Mouse (Mus musculus): ENCODE data around the gene Hist2h2aa2. TPM values are rescaled to one million over a fixed set of nuclear protein-coding genes. Genes with fewer than 3 reads are reported as not detected.
A peak's percentile ranks its signal among the peaks of the same experiment; 100 is the strongest.
"Not testable (repeated sequence)": the region's sequence is repeated elsewhere in the genome, so short reads cannot be mapped to it uniquely, and the experiment has no call there.

The Hist2h2aa2 gene
- polyA plus RNA-seq, 1 experiment: 162 TPM

DNA sequence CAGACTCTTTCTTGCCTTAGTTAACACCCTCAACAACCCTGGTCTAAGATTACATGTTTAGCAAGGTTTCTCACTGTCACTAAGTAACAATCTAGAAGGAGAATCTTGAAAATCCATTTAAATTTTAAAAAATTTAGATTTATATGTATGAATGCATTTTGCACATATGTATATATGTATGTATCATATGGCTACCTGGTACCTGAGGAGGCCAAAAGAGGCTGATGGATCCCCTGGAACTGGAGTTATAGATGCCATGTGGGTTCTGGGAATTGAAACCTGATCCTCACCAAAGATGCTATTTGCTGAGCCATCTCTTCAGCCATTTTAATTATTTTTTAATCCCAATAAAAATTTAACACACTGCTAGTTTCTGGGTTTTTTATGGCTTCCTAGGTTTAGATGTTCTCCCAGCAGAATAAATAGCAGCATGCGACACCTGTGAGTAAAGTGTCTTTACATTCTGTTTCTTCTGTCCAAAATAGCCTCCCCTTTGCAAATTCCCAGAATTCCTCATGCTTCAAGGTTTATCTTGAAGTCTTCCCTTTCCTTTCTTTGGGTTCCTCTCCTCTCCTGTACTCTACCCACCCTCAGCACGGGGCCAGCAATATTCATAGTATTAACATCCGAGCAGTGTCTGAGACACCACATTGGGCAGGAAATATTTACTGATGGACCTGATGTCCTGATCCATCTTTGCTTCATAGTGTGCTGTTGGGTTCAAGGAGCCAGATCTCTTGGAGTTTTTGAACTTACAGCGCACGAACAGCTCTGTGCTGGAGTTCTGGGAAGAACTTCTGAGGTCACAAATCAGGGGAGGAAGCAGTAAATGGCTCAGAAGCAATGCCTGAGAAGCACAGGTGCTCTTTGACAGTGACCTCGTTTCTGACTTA is 8.3 kb upstream of the Hist2h2aa2 start:
- no peak for TF ChIP-seq POLR2A (IDR thresholded peaks at IDR 0.05; ENCODE audit: low read depth, low read length)
- TF ChIP-seq CTCF (conservative IDR thresholded peaks at IDR 0.05; ENCODE audit: insufficient read depth, insufficient read length, low read depth, low read length): no peak
- no peak overlapping the region for H3K4me3 ChIP-seq (ENCODE audit: insufficient read depth, low read depth, low read length)
- H3K36me3 ChIP-seq (ENCODE audit: control insufficient read depth, insufficient read depth, low read length): no peaks in the 10 kb centered on the region
- WGBS: 66% methylated on average over 6 of the region's 6 CpGs
- DNase-seq: no peak
- H3K27me3 ChIP-seq (replicated peaks; ENCODE audit: control insufficient read depth, insufficient read depth, low read length): no peaks in the 10 kb centered on the region
- H3K27ac ChIP-seq (ENCODE audit: insufficient read depth, low read depth, low read length): no peak overlapping the region
- peaks cover 8% of the 10 kb centered on the region; the same call in 1 of the 2 replicates for H3K4me1 ChIP-seq (ENCODE audit: control insufficient read depth, insufficient read depth, low read length)

DNA sequence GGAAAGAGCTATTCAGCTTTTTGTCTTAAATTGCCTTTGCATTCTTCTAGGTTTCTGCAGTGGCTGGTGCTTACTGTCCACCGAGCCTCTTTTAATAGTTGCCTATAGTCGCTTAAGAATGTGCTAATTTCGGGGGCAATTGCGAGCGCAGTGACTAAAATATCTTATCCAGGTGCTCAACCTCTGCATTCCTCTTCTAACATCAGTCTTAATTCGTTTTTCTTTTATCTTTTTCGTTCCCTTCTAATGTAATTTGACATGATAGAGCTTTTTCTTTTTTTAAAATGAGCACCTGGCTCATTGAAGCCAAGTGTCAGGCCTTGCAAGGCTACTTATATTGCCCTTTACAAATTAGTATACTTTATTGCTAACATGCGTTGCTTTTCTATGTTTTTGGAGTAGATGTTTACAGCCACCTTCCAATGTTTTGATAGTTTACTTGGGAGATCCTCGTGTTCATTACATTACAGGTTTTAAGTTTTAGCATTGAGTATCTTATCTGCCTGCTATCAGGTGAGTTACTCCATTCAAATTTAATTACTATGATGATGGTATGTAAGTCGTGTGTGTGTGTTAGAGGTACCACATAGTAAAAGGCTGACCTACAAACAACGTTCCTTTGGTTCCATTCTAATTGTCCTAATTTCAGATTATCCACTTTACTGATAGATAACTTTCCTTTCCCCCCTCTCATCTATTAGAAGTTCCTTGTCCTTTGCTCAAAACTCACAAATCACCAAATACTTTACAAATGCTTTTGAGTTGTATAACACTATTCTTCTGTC is 7.5 kb upstream of the Hist2h2aa2 start:
- H3K27ac ChIP-seq (ENCODE audit: insufficient read depth, low read depth, low read length): no peak overlapping the region
- no peaks in the 10 kb centered on the region for H3K27me3 ChIP-seq (replicated peaks; ENCODE audit: control insufficient read depth, insufficient read depth, low read length)
- H3K4me1 ChIP-seq (ENCODE audit: control insufficient read depth, insufficient read depth, low read length): peaks cover 8% of the 10 kb centered on the region; the same call in 1 of the 2 replicates
- DNase-seq: no peak
- WGBS: 49% methylated on average over 11 of the region's 11 CpGs
- H3K36me3 ChIP-seq (ENCODE audit: control insufficient read depth, insufficient read depth, low read length): no peaks in the 10 kb centered on the region
- no peak overlapping the region for H3K4me3 ChIP-seq (ENCODE audit: insufficient read depth, low read depth, low read length)
- TF ChIP-seq POLR2A (IDR thresholded peaks at IDR 0.05; ENCODE audit: low read depth, low read length) (no peak), CTCF (conservative IDR thresholded peaks at IDR 0.05; ENCODE audit: insufficient read depth, insufficient read length, low read depth, low read length) (no peak)

DNA sequence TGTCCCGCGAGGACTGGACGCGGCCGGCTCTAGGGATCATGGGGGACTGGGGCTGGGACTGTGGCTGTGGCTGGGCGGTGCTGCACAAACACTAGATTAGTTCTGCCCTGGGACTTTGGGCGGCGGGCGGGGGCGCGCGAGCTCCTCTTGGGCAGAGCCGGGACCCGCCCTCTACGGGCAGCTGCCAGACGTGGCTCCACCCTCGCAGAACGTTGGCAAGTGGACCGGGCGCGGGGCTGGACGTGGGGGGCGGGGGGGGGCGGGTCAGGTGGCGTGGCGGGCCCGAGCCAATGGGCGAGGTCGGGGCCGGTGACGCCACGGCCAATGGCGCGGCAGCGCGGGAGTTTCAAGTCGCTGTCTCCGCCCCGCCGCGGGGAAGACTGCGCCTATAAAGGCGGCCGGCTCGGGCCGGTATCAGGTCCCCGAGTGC is 6.4 kb upstream of the Hist2h2aa2 start, which contains the start of gene Hist2h3c1:
Hist2h3c1 (plus strand) TSS at position 259 of the 430 bp plus-strand sequence.
- peak within 1 kb of the TSS; percentile 73 for H3K4me3 ChIP-seq (ENCODE audit: insufficient read depth, low read depth, low read length)
- WGBS: 0% methylated on average over 11 of the region's 47 CpGs
- DNase-seq: peak; percentile 12
- H3K4me1 ChIP-seq (ENCODE audit: control insufficient read depth, insufficient read depth, low read length); H3K36me3 ChIP-seq (ENCODE audit: control insufficient read depth, insufficient read depth, low read length); H3K27me3 ChIP-seq (replicated peaks; ENCODE audit: control insufficient read depth, insufficient read depth, low read length): not testable (repeated sequence)
- peak within 1 kb of the TSS; percentile 89 for H3K27ac ChIP-seq (ENCODE audit: insufficient read depth, low read depth, low read length)

DNA sequence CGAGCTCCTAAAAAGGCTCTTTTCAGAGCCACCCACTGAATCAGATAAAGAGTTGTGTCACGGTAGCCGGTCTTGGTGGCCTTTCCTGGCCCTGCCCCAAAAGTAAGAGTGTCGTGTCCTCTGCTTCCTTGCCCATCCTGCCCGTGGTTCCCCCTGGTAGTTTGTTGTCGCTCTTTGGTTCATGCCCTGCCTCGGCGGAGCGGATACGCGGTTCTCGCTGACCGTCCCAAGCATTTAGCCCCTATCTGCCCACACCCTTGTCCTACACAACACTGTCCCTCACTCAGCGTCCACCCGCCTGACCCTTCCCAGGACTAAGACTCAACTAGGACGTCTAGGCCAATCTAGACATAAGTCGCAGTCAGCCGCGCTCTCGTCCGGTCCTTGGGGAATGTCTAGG is 5.9 kb upstream of the Hist2h2aa2 start:
- H3K27me3 ChIP-seq (replicated peaks; ENCODE audit: control insufficient read depth, insufficient read depth, low read length); H3K4me1 ChIP-seq (ENCODE audit: control insufficient read depth, insufficient read depth, low read length); DNase-seq; H3K36me3 ChIP-seq (ENCODE audit: control insufficient read depth, insufficient read depth, low read length): not testable (repeated sequence)
- under 1% methylated on average over 12 of the region's 21 CpGs for WGBS
- Histone ChIP-seq H3K27ac (ENCODE audit: insufficient read depth, low read depth, low read length) (peak overlapping the region; percentile 89), H3K4me3 (ENCODE audit: insufficient read depth, low read depth, low read length) (peak overlapping the region; percentile 73)

DNA sequence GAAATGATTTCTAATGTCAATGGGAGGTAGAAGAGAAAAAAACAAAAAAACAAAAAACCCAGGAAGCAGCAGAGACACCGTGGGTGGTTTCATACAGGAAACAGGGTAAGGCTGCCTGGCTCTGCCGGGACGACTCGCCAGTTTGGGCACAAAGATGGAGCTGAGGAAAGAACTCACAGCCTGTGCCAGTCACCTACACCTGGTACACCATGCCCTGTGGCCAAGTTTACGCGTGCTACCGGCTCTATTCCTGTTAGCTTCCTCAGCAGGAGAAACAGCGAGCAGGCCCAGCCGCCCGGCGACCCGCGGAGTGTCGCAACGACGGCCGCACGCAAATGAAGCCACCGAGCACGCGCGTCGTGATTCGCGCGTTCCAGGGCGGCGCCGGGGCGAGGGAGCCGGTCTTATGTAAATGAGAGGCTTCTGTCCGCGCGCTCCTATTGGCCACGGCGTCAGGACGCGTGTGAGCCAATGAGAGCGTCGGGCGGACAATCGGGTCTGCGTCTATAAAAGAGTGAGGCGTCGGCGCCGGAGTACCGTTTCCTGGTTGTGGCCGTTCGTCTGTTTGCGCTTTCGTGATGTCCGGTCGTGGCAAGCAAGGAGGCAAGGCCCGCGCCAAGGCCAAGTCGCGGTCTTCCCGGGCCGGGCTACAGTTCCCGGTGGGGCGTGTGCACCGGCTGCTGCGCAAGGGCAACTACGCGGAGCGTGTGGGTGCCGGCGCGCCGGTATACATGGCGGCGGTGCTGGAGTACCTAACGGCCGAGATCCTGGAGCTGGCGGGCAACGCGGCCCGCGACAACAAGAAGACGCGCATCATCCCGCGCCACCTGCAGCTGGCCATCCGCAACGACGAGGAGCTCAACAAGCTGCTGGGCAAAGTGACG is 5.2 kb upstream of the Hist2h2aa2 start, which contains the start of gene Hist2h2aa1:
Hist2h2aa1 (plus strand) TSS at position 495 of the 884 bp plus-strand sequence.
- peak within 1 kb of the TSS; percentile 73 for H3K4me3 ChIP-seq (ENCODE audit: insufficient read depth, low read depth, low read length)
- H3K4me1 ChIP-seq (ENCODE audit: control insufficient read depth, insufficient read depth, low read length): peaks cover 10% of the 10 kb centered on the region; the same call in 1 of the 2 replicates
- not testable (repeated sequence) for H3K36me3 ChIP-seq (ENCODE audit: control insufficient read depth, insufficient read depth, low read length); H3K27me3 ChIP-seq (replicated peaks; ENCODE audit: control insufficient read depth, insufficient read depth, low read length)
- DNase-seq: peak; percentile 92
- H3K27ac ChIP-seq (ENCODE audit: insufficient read depth, low read depth, low read length): peak within 1 kb of the TSS; percentile 98
- WGBS: under 1% methylated on average over 40 of the region's 88 CpGs
- TF ChIP-seq POLR2A (IDR thresholded peaks at IDR 0.05; ENCODE audit: low read depth, low read length): peak; percentile 60

DNA sequence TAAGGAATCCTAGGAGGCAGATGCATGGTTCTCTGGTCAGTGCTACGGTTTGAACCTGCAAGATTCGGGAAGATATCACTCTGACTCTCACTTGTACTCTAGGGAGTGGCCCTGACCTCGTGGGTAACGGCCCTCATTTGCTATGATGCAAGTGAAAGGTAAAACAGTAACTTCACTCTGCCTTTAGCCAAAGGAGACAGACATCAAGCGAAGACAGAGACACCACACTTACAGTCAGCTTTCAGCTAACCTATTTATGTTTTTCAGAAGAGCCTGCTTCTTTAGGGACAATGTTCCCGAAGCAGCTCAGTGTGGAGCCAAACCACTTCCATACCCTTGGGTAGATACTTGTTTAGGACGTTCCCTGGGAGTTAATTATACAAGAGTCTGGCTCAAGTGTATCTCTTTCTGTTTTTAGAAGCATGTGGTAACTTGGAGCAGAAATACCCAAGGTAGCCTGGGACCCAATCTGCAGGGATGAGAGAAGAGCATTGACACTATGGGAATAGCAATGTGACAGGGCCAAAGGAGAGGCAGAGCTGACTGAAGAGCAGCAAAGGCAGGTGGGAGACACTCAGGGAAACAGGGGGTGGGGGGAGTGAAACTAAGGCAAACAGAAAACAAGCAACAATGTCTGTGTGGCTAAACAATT is 4.0 kb upstream of the Hist2h2aa2 start:
- Histone ChIP-seq H3K27ac (ENCODE audit: insufficient read depth, low read depth, low read length) (peak overlapping the region; percentile 53), H3K36me3 (ENCODE audit: control insufficient read depth, insufficient read depth, low read length) (no peaks in the 10 kb centered on the region), H3K4me1 (ENCODE audit: control insufficient read depth, insufficient read depth, low read length) (peaks cover 10% of the 10 kb centered on the region; the same call in 1 of the 2 replicates), H3K27me3 (replicated peaks; ENCODE audit: control insufficient read depth, insufficient read depth, low read length) (no peaks in the 10 kb centered on the region), H3K4me3 (ENCODE audit: insufficient read depth, low read depth, low read length) (no peak overlapping the region)
- TF ChIP-seq CTCF (conservative IDR thresholded peaks at IDR 0.05; ENCODE audit: insufficient read depth, insufficient read length, low read depth, low read length) (no peak), POLR2A (IDR thresholded peaks at IDR 0.05; ENCODE audit: low read depth, low read length) (no peak)
- WGBS: 56% methylated on average over 7 of the region's 7 CpGs
- peak; percentile 68 for DNase-seq

Measured in kidney, adult 2 months (tissue).